Mouse (Mus musculus): ENCODE data around the gene Ptx4.

Ptx4 gene

GRCm38 (mm10) chr17:25110590-25110989 is 10.0 kb upstream of the Ptx4 start:
- ChIA-PET POLR2A (interaction anchor here in 2 of 4 experiments (1.2 to 1.5 kb wide), 2 partner anchors 9 to 160 kb away, joined by 3 to 4 read pairs; no protein-coding TSS in a partner anchor), CTCF (interaction anchor here in 2 of 4 experiments (0.8 to 1.1 kb wide), 2 partner anchors 13 to 365 kb away, joined by 4 to 6 read pairs; no protein-coding TSS in a partner anchor)

DNA sequence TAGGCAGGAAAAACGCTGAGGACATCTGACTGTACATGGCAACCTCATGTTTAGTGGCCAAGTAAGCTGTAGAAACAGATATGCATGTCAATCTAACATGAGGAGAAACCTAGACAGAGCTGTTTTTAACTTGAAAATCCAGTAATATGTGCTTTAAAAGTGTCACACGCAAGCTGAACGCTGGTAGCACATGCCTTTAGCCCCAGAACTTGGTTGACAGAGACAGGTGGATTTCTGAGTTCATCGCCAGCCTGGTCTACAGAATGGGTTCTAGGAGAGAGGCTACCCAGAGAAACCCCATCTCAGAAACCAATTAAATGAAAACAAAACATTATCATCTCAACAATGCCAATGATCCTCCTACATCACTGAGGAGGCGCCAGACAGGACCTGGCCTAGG is 9.3 kb upstream of the Ptx4 start:
- CTCF ChIA-PET = no interaction called here
- POLR2A ChIA-PET = interaction anchor here in 2 of 4 experiments (1.2 to 1.5 kb wide), 2 partner anchors 10 to 160 kb away, joined by 3 to 4 read pairs; no protein-coding TSS in a partner anchor

DNA sequence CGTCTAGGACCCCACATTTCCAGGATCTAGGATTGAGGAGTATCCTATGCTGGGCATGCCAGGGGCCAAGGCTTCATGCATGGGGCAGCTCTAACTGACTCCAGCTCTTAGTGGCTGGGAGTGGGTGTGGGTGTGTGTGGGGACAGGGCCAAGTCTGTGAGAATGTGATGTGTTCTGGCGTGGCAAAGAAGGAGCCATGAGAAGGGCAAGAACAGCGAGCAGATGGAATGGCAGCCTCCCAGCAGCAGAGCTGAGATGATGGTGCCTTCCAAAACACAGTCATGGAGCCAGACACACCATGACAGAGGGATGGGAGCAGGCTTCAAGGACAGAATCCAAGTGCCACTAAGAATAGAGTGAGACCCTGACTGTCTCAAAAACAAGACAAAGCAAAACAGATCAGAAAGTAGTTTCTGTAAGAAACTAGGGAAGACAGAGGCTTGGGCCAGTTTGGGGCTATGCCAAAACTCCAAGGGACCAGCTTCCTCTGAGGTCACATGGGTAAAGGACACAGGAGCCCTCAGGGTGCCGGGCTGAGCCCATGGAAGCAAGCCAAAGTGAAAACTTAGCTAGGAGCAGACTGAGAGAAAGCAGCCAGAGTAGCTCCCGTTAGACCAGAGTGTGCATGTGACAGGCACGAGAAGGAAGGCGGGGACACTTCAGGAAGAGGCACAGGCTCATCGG is 8.7 kb upstream of the Ptx4 start:
- ChIA-PET POLR2A (interaction anchor here in 3 of 4 experiments (0.5 to 2.5 kb wide), 7 partner anchors 9 to 445 kb away, joined by 3 to 6 read pairs (median 3); no protein-coding TSS in a partner anchor), CTCF (interaction anchor here in 1 of 4 experiments (0.6 kb wide), 1 partner anchor 29 kb away, joined by 4 read pairs; no protein-coding TSS in a partner anchor)

DNA sequence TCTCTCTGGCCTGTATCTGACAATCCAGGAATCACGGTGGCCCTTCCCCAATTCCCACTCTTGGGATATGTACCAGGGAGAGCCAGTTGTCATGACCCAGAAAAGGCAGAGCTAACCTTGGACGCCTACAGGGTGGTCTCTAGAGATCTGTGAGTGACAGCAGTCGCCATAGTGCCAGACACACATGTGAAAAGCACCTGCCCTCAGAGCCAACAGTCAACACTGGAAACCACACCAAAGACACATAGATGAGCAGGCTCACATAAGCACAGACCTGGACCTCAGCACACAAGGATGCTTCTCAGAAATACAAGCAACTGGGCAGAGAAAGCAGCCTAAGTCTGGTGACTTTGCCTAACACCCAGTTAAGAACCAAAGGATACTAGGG is 8.1 kb upstream of the Ptx4 start:
- ChIA-PET CTCF (interaction anchor here in 1 of 4 experiments (0.6 kb wide), 1 partner anchor 29 kb away, joined by 4 read pairs; no protein-coding TSS in a partner anchor), POLR2A (interaction anchor here in 3 of 4 experiments (0.5 to 2.5 kb wide), 6 partner anchors 10 to 73 kb away, joined by 3 to 6 read pairs (median 4); no protein-coding TSS in a partner anchor)

DNA sequence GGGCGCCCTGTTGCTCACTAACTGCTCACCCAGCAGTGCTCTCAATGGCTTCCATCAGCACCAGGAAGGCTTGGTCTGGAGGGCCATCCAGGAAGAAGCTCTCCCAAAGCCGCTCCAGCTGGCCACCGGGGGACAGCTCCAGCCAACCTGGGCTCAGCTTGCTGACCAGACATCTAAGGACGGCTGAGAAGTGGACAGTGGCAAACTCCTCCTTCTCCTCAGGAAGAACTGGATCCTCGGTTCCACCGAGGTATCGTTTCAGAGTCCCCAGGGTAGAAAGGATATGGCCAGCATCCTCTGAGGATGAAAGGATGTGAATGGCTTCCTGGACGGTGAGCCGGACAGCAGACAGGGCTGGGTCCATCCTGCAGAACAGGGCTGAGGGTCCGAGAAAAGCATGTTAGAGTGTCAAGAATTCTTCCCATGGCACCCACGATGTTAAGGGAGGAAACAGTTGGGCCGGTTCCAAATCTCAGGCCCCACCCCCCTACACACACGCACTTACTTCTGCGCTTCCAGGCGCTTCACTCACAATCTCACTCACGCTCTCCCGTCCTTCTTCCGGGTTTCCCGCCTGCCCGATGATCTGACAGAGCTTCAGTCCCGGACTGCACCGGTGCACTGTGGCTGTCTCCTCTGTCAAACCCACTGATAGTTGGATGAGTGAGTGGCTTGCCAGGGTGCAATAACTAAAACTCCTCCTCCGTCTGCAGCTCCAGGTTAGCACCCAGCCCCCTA is 5.5 kb upstream of the Ptx4 start:
- ChIA-PET CTCF (interaction anchor here in 1 of 4 experiments (0.6 kb wide), 1 partner anchor 220 kb away, joined by 3 read pairs; the partner anchor contains the start of genes Eme2 and Mrps34), POLR2A (interaction anchor here in 3 of 4 experiments (0.6 to 3.1 kb wide), 7 partner anchors 9 to 456 kb away, joined by 3 to 11 read pairs (median 3); partner anchors contain the start of genes BC003965 (in 2 of the 3), Sox8 (in 1 of the 3) and Ube2i (in 1 of the 3))

DNA sequence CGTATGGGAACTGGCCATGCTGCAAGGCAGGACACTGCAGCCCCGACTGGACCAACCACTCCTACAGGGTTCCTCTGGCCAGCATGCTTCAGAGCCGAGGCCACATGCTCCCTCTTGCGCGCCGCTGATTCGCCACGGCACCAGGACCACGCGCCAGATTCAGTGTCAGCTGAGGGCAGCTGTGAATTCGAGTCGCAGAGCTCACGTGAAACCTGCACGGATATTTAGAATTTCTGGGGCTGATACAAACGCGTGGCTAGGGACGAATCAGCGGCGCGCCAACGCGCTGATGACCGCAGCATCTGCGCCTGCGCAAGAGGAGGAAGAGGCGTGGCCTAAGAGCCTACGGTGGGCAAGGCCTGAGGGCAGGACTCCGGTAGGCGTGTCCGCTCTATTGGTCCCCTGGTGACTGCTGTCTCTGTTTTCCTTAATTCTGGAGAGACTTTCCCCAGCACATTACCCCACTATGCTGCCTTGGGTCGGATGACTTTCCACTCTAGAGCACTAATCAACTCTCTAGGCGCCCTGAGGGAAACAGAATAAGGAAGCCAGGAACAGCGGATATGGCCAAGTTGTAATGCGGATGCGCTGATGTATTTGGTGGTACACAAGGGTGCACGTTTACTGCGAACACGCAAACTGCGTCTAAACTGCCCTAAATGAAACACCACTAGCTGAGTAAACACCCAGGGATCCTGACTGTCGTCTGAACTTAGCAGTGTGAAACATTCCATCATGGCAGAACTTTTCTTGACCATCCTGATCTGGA is 4.7 kb upstream of the Ptx4 start, which contains the start of gene Telo2:
Telo2 (minus strand) TSS at position 304 of the 769 bp plus-strand sequence.
- CTCF ChIA-PET = interaction anchor here in 3 of 4 experiments (0.6 to 2.2 kb wide), 8 partner anchors 11 to 246 kb away, joined by 3 to 12 read pairs (median 3); partner anchors contain the start of genes Eme2 (in 1 of the 3), Gnptg (in 1 of the 3), Mrps34 (in 1 of the 3) and Tsr3 (in 1 of the 3)
- POLR2A ChIA-PET = interaction anchor here in 3 of 4 experiments (0.6 to 3.1 kb wide), 13 partner anchors 9 to 455 kb away, joined by 3 to 11 read pairs (median 3); partner anchors contain the start of genes BC003965 (in 2 of the 3), Gnptg (in 1 of the 3), Sox8 (in 1 of the 3) and Spsb3 (in 1 of the 3)

DNA sequence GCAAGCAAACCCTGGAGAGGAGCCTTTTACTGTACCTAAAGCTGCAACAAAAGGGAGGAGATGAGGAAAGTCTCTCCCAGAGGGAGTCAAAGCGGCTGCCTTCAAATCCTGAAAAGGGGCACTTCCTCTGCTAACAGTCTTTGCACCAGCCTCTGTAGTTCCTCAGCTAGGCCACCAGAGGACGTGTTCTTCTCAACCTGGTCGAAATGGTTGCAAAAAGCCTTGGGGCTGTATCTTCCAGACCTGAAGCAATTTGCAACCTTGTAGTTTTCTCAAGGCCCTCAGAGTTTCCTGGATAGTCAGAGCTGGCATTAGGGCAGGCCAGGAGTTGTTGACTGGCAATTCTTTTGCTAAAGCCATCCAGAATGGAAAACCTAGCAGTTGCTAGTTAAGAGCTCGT is 3.3 kb upstream of the Ptx4 start:
- CTCF ChIA-PET = interaction anchor here (0.5 to 2.2 kb wide), 21 partner anchors 10 to 1127 kb away, joined by 3 to 13 read pairs (median 3); partner anchors contain the start of genes Fam234a (in 1 of the 4), Gnptg (in 1 of the 4), Tsr3 (in 1 of the 4) and Ube2i (in 1 of the 4)
- POLR2A ChIA-PET = interaction anchor here in 3 of 4 experiments (0.6 to 3.1 kb wide), 20 partner anchors 7 to 751 kb away, joined by 3 to 13 read pairs (median 4); partner anchors contain the start of genes Clcn7 (in 2 of the 3), BC003965 (in 1 of the 3), Mcrip2 (in 1 of the 3) and Ube2i (in 1 of the 3)

GRCm38 (mm10) chr17:25123979-25124378 is 3.4 kb downstream of the Ptx4 start:
- ChIA-PET POLR2A (interaction anchor here in 1 of 4 experiments (0.6 to 2.4 kb wide), 4 partner anchors 8 to 535 kb away, joined by 3 to 11 read pairs (median 6); partner anchors contain the start of gene Telo2), CTCF (interaction anchor here in 3 of 4 experiments (0.7 to 1.2 kb wide), 4 partner anchors 16 to 161 kb away, joined by 3 read pairs; no protein-coding TSS in a partner anchor)

DNA sequence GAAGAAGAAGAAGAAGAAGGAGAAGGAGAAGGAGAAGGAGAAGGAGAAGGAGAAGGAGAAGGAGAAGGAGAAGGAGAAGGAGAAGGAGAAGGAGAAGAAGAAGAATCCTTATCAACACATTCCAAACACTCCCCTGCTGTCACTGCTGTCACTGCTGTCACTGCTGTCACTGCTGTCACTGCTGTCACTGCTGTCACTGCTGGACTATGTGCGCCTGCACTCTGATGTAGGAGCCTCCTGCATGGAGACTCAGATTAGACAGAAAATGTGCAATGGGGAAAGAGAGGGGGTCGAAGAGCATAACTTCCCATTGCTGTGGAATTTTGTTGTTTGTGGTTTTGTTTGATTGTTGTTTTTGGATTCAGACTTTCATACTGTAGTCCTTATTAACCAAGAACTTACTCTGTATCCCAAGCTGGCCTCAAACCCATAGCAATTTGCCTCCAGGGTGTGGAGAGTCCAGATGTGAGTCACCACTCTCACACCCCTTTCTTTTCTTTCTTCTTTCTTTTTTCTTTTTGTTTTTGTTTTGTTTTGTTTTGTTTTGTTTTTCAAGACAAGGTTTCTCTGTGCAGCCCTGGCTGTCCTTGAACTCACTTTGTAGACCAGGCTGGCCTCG is 5.0 kb downstream of the Ptx4 start:
- CTCF ChIA-PET = interaction anchor here in 3 of 4 experiments (0.6 kb wide), 3 partner anchors 145 to 659 kb away, joined by 3 to 4 read pairs (median 3); no protein-coding TSS in a partner anchor
- POLR2A ChIA-PET = interaction anchor here in 2 of 4 experiments (0.6 to 2.4 kb wide), 8 partner anchors 9 to 534 kb away, joined by 3 to 19 read pairs (median 4); partner anchors contain the start of genes Telo2 (in 1 of the 2) and Ube2i (in 1 of the 2)

- ChIA-PET POLR2A (interaction anchor here in 3 of 4 experiments (0.5 to 2.5 kb wide), 30 partner anchors 8 to 443 kb away, joined by 3 to 19 read pairs (median 4); partner anchors contain the start of genes BC003965 (in 3 of the 3), Gnptg (in 3 of the 3), Tsr3 (in 3 of the 3) and Hs3st6 (in 1 of the 3)), CTCF (interaction anchor here in 3 of 4 experiments (0.5 to 2.1 kb wide), 11 partner anchors 10 to 878 kb away, joined by 3 to 12 read pairs (median 4); partner anchors contain the start of genes Gnptg (in 1 of the 3), Tsr3 (in 1 of the 3) and Ube2i (in 1 of the 3))
Measured at GRCm38 (mm10) chr17:25127079-25127478, 6.5 kb downstream of the Ptx4 start.

GRCm38 (mm10) chr17:25127681-25128080 is 7.1 kb downstream of the Ptx4 start:
- CTCF ChIA-PET = interaction anchor here in 3 of 4 experiments (0.7 to 2.1 kb wide), 6 partner anchors 10 to 158 kb away, joined by 3 to 12 read pairs (median 5); no protein-coding TSS in a partner anchor
- POLR2A ChIA-PET = interaction anchor here in 3 of 4 experiments (0.8 to 2.5 kb wide), 19 partner anchors 9 to 375 kb away, joined by 3 to 19 read pairs (median 4); partner anchors contain the start of genes BC003965 (in 3 of the 3), Gnptg (in 1 of the 3), Hs3st6 (in 1 of the 3) and Telo2 (in 1 of the 3)

DNA sequence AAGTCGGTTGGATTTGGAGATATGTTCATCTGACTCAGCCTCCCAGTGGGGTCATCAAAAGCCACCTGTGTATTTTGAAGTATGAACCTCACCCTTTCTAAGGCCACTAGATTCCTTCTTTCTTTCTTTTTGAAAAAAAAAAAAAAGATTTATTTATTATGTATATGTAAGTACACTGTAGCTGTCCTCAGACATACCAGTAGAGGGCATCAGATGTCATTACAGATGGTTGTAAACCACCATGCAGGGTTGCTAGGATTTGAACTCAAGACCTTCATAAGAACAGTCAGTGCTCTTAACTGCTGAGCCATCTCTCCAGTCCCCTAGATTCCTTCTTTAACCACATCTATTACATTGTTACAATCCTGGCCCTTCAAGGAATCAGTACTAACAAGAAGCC is 9.5 kb downstream of the Ptx4 start:
- CTCF ChIA-PET = interaction anchor here in 3 of 4 experiments (0.6 to 1.5 kb wide), 8 partner anchors 8 to 480 kb away, joined by 3 to 5 read pairs (median 4); partner anchors contain the start of gene Ptx4 (in 1 of the 3)
- POLR2A ChIA-PET = interaction anchor here in 2 of 4 experiments (1.1 to 1.7 kb wide), 5 partner anchors 10 to 105 kb away, joined by 3 to 4 read pairs (median 3); no protein-coding TSS in a partner anchor

- POLR2A ChIA-PET = interaction anchor here in 2 of 4 experiments (0.7 to 1.2 kb wide), 3 partner anchors 16 to 21 kb away, joined by 3 to 4 read pairs (median 3); no protein-coding TSS in a partner anchor
Measured at GRCm38 (mm10) chr17:25133275-25133698, 12.7 kb downstream of the Ptx4 start, which contains the start of gene Clcn7. TSS of gene Clcn7 (plus strand) at chr17:25133391.

DNA sequence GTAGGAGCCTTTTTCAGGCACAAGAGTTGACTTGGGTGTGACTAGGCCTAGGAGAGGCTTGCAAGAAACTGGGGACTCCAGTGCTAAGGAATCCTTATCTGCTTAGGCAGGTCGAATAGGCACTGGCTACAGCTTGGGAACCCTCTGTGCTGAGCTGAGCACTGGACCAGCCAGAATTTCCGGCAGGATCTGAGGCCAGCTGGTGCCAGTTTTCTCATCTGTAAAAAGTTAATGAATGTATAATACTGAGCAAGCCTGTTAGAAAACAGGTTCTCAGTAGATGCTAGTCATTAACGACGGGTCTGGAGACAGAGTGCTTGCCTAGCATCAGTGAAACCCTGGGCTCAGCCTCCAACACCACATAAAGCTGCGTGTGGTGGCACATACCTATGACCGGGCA is 15.1 kb downstream of the Ptx4 start:
- POLR2A ChIA-PET = interaction anchor here in 3 of 4 experiments (0.5 to 2.4 kb wide), 10 partner anchors 8 to 787 kb away, joined by 3 to 7 read pairs (median 4); partner anchors contain the start of gene BC003965 (in 2 of the 3)
- CTCF ChIA-PET = no interaction called here

More at GRCm38 (mm10) chr17:25133275-25133698, 12.7 kb downstream of the Ptx4 start, which contains the start of gene Clcn7:
- CTCF ChIA-PET = no interaction called here

DNA sequence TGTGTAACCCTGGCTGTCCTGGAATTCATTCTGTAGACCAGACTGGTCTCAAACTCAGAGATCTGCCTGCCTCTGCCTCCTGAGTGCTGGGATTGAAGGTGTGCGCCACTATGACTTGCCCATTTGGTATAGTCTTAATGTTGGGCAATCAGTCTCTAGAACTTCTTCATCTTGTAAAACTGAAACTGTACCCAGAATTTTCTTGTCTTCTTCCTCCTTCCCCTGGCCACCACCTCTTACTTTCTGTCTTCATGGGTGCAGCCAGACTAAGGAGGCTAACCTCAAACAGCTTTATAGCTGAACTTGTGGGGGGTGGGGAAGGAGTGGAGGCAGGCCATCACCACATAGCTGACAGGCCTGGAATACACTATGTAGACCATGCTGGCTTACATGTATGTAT is 18.2 kb downstream of the Ptx4 start:
- ChIA-PET POLR2A (interaction anchor here in 2 of 4 experiments (1.1 to 2.6 kb wide), 4 partner anchors 11 to 134 kb away, joined by 3 to 7 read pairs (median 4); no protein-coding TSS in a partner anchor), CTCF (interaction anchor here in 1 of 4 experiments (0.6 to 1.1 kb wide), 2 partner anchors 22 to 366 kb away, joined by 3 read pairs; no protein-coding TSS in a partner anchor)
